Mouse (Mus musculus) left cerebral cortex, postnatal 10 days (tissue): Measurements from ENCODE around the gene Mt4. TPM values are rescaled to one million over a fixed set of nuclear protein-coding genes. Genes with fewer than 3 reads are reported as not detected.

Source experiments
- total RNA-seq, 2 experiments: library from RNA; stranded (reverse); gene quantifications; 2 replicates each; pipeline ENCODE4 v1.2.3; 2021

Gene Mt4
- total RNA-seq, 2 experiments from 2014 or later: not detected

Other genes starting within 250 kb of the Mt4 start
- gene Amfr, start 124.4 kb upstream of the Mt4 start, total RNA-seq: 100 to 1,000 TPM; 129 to 132 TPM
- 10 to 100 TPM; 66.4 to 75.8 TPM for gene Nudt21, start 100.2 kb upstream of the Mt4 start, total RNA-seq
- 10 to 100 TPM; 36.7 to 38.1 TPM for gene Ogfod1, start 100.0 kb upstream of the Mt4 start, total RNA-seq
- gene Bbs2, start 38.3 kb upstream of the Mt4 start, total RNA-seq: 10 to 100 TPM; 22.2 to 23.9 TPM
- gene Mt3, start 15.4 kb downstream of the Mt4 start, total RNA-seq: 100 to 1,000 TPM; 452 to 527 TPM
- 100 to 1,000 TPM in 1 of 2 experiments, 10 to 100 TPM in 1; 63.5 to 266 TPM for gene Mt2, start 35.5 kb downstream of the Mt4 start, total RNA-seq
- gene Mt1, start 41.9 kb downstream of the Mt4 start, total RNA-seq: 100 to 1,000 TPM in 1 of 2 experiments, 10 to 100 TPM in 1; 80.3 to 200 TPM
- 10 to 100 TPM; 49.1 to 51.0 TPM for gene Nup93, start 77.4 kb downstream of the Mt4 start, total RNA-seq
- gene Slc12a3, start 192.0 kb downstream of the Mt4 start, total RNA-seq: under 1 TPM; 0.30 to 0.62 TPM
- gene Herpud1, start 249.2 kb downstream of the Mt4 start, total RNA-seq: 10 to 100 TPM; 41.5 to 44.3 TPM